Mouse (Mus musculus) testis, adult 2 months (tissue): ENCODE measurements around the gene Gnao1. TPM values are rescaled to one million over a fixed set of nuclear protein-coding genes. Genes with fewer than 3 reads are reported as not detected.

Experiments
- H3K27ac ChIP-seq: fragments of 200-500 bp; 2 replicates; pipeline ENCODE4 v1.5.1; 2012; ENCODE audit warnings: low read depth, low read length; ENCODE audit not compliant: control insufficient read depth, insufficient read depth
- H3K27me3 ChIP-seq: fragments of 200-500 bp; 2 replicates; pipeline ENCODE4 v1.6.1; 2012; ENCODE audit warnings: mild to moderate bottlenecking, low read length, moderate library complexity; ENCODE audit not compliant: control insufficient read depth, insufficient read depth
- H3K36me3 ChIP-seq: fragments of 200-500 bp; 2 replicates; pipeline ENCODE4 v1.6.1; 2012; ENCODE audit warnings: mild to moderate bottlenecking, low read length; ENCODE audit not compliant: control insufficient read depth, insufficient read depth
- H3K4me1 ChIP-seq: fragments of 200-500 bp; 2 replicates; pipeline ENCODE4 v1.6.1; 2012; ENCODE audit warnings: low read length; ENCODE audit not compliant: control insufficient read depth, insufficient read depth
- H3K4me3 ChIP-seq: fragments of 200-500 bp; 2 replicates; pipeline ENCODE4 v1.5.1; 2012; ENCODE audit warnings: low read depth, mild to moderate bottlenecking, low read length, moderate library complexity, mixed read lengths; ENCODE audit not compliant: control insufficient read depth
- CTCF ChIP-seq: fragments of 200-500 bp; IDR thresholded peaks from 2 replicates; pipeline ENCODE4 v1.5.1; 2012; ENCODE audit warnings: low read depth, mild to moderate bottlenecking, inconsistent platforms, low read length, moderate library complexity; ENCODE audit not compliant: control insufficient read depth, insufficient read depth, insufficient replicate concordance
- POLR2A ChIP-seq: fragments of 200-500 bp; IDR thresholded peaks from 2 replicates; pipeline ENCODE4 v1.6.1; 2012; ENCODE audit warnings: low read depth, mild to moderate bottlenecking, inconsistent platforms, low read length, moderate library complexity; ENCODE audit not compliant: control insufficient read depth
- polyA plus RNA-seq: library from polyadenylated mRNA; depleted of rRNA; stranded (reverse); fragments of >200 nt; gene quantifications from 2 replicates; pipeline ENCODE4 v1.2.3, GENCODE M21; 2012

The Gnao1 gene
- polyA plus RNA-seq, 1 experiment: 27.0 TPM

- no peak for TF ChIP-seq CTCF
- no peak for TF ChIP-seq POLR2A
- Histone ChIP-seq H3K4me1 (no peaks in the 10 kb centered on the region; the same call in 1 of the 2 replicates), H3K36me3 (no peaks in the 10 kb centered on the region), H3K27me3 (no peaks in the 10 kb centered on the region), H3K4me3 (no peak overlapping the region), H3K27ac (no peak overlapping the region)
These were observed 115.7 kb downstream of the Gnao1 start for GRCm38 (mm10) chr8:93925513-93925912.

- no peaks in the 10 kb centered on the region for H3K36me3 ChIP-seq
- H3K27ac ChIP-seq: no peak overlapping the region
- no peak overlapping the region for H3K4me3 ChIP-seq
- no peak for TF ChIP-seq CTCF
- TF ChIP-seq POLR2A: no peak
- no peaks in the 10 kb centered on the region for H3K4me1 ChIP-seq
- H3K27me3 ChIP-seq: no peaks in the 10 kb centered on the region
These were observed 119.5 kb downstream of the Gnao1 start for GRCm38 (mm10) chr8:93929233-93929632.

- Histone ChIP-seq H3K4me3 (no peak overlapping the region), H3K27ac (no peak overlapping the region), H3K36me3 (no peaks in the 10 kb centered on the region), H3K27me3 (no peaks in the 10 kb centered on the region), H3K4me1 (no peaks in the 10 kb centered on the region)
- TF ChIP-seq CTCF (no peak), POLR2A (no peak)
These were observed 121.6 kb downstream of the Gnao1 start for GRCm38 (mm10) chr8:93931336-93931735.

DNA sequence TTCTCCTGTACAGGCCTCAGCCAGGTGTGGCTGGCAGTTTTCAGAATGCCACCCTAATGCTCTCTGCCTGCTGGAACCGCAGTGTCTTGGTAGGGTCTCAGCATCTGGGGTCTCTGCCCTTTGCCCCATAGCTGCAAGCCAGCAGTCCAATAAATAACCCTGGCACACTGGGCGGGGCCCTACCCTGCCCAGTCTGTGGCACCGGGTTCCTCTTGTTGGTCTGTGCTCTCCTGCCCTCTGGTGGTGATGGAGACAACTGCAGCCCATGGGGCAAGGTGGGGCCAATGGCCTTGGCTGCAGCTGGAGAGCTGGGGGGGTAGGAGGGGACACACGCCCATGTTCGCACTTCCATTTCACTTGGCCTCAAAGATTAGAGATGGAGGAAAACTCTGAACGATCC, 123.1 kb downstream of the Gnao1 start:
- TF ChIP-seq POLR2A (no peak), CTCF (peak; percentile 92)
- H3K4me1 ChIP-seq: no peaks in the 10 kb centered on the region
- no peaks in the 10 kb centered on the region for H3K27me3 ChIP-seq
- H3K4me3 ChIP-seq: no peak overlapping the region
- H3K27ac ChIP-seq: no peak overlapping the region
- no peaks in the 10 kb centered on the region for H3K36me3 ChIP-seq

DNA sequence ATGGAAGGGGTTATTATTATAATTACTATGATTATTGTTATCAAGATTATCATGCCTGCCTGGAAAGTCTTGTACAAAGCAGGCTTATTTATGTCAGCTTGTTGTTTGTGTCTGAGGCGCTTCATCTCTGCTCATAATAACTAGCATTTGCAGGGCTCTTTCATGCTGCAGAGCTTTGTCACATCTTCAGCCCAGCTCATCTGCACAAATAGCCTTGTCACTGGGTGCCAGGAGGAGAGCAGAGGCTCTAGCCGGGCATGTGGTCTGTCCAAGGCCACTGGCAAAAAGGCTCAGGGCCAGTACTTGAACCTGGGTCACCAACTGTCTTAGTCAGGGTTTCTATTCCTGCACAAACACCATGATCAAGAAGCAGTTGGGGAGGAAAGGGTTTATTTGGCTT, 123.5 kb downstream of the Gnao1 start:
- TF ChIP-seq CTCF (no peak), POLR2A (no peak)
- Histone ChIP-seq H3K27me3 (no peaks in the 10 kb centered on the region), H3K4me1 (no peaks in the 10 kb centered on the region), H3K36me3 (no peaks in the 10 kb centered on the region), H3K4me3 (no peak overlapping the region), H3K27ac (no peak overlapping the region)

- no peak for TF ChIP-seq CTCF
- no peak for TF ChIP-seq POLR2A
- Histone ChIP-seq H3K27ac (no peak overlapping the region), H3K4me1 (no peaks in the 10 kb centered on the region), H3K36me3 (no peaks in the 10 kb centered on the region), H3K4me3 (no peak overlapping the region), H3K27me3 (no peaks in the 10 kb centered on the region)
These were observed 128.4 kb downstream of the Gnao1 start for GRCm38 (mm10) chr8:93938193-93938592.

GRCm38 (mm10) chr8:93940542-93941423, 131.0 kb downstream of the Gnao1 start:
- H3K36me3 ChIP-seq: no peaks in the 10 kb centered on the region
- no peaks in the 10 kb centered on the region for H3K27me3 ChIP-seq
- H3K4me3 ChIP-seq: no peak overlapping the region
- no peak for TF ChIP-seq CTCF
- TF ChIP-seq POLR2A: no peak
- no peak overlapping the region for H3K27ac ChIP-seq
- no peaks in the 10 kb centered on the region for H3K4me1 ChIP-seq
